Mouse (Mus musculus) forebrain, embryonic 15.5 days (tissue): ENCODE data around the gene Mrps18c. TPM values are rescaled to one million over a fixed set of nuclear protein-coding genes. Genes with fewer than 3 reads are reported as not detected.

Experiments used
- ATAC-seq: fragments of 200-750 bp; cut with Nextera tagmentation; replicated peaks from 2 replicates; pipeline ENCODE4 v1.8.0; 2017; ENCODE audit warnings: mild to moderate bottlenecking, moderate TSS enrichment, moderate library complexity
- H3K27ac ChIP-seq: fragments of 300-500 bp; sonication (generic); replicated peaks from 2 replicates; pipeline ENCODE4 v1.5.1; 2015; ENCODE audit warnings: mild to moderate bottlenecking, inconsistent platforms
- H3K27me3 ChIP-seq: fragments of 300-500 bp; sonication (generic); 2 replicates; pipeline ENCODE4 v1.6.1; 2015; ENCODE audit warnings: inconsistent platforms
- H3K36me3 ChIP-seq: fragments of 300-500 bp; sonication (generic); 2 replicates; pipeline ENCODE4 v1.6.1; 2015; ENCODE audit warnings: mild to moderate bottlenecking, inconsistent platforms
- H3K4me1 ChIP-seq: fragments of 300-500 bp; sonication (generic); 2 replicates; pipeline ENCODE4 v1.6.1; 2015; ENCODE audit warnings: inconsistent platforms
- H3K4me2 ChIP-seq: fragments of 300-500 bp; sonication (generic); replicated peaks from 2 replicates; pipeline ENCODE4 v1.6.1; 2015; ENCODE audit warnings: mild to moderate bottlenecking, inconsistent platforms
- H3K4me3 ChIP-seq: fragments of 300-500 bp; sonication (generic); 2 replicates; pipeline ENCODE4 v1.5.1; 2015; ENCODE audit warnings: mild to moderate bottlenecking, inconsistent platforms
- H3K9ac ChIP-seq: fragments of 300-500 bp; sonication (generic); replicated peaks from 2 replicates; pipeline ENCODE4 v1.6.1; 2015; ENCODE audit warnings: mild to moderate bottlenecking, inconsistent platforms
- H3K9me3 ChIP-seq: fragments of 300-500 bp; sonication (generic); 2 replicates; pipeline ENCODE4 v1.6.1; 2016; ENCODE audit warnings: inconsistent platforms
- WGBS: fragments of 180-500 bp; shearing (Covaris S2); methylation state at CpG from one replicate; pipeline ENCODE4 v1.1.7; 2015; ENCODE audit warnings: mixed read lengths; 5-methylcytosine and 5-hydroxymethylcytosine counted together
- polyA plus RNA-seq: library from polyadenylated mRNA; unstranded; fragments of >200 nt; fragmentation: Nextera tagmentation; extraction: Ambion mirVana; gene quantifications from 2 replicates; pipeline ENCODE4 v1.2.1, GENCODE M21; 2015

Gene Mrps18c
- polyA plus RNA-seq, 1 experiment from 2014 or later = 151 TPM

GRCm38 (mm10) chr5:100833841-100834240 lies 35.4 kb downstream of the Mrps18c start:
- Histone ChIP-seq H3K9ac (no peak overlapping the region), H3K27ac (no peak overlapping the region), H3K9me3 (no peaks in the 10 kb centered on the region), H3K4me3 (no peak overlapping the region), H3K27me3 (no peaks in the 10 kb centered on the region), H3K4me2 (no peak overlapping the region), H3K4me1 (no peaks in the 10 kb centered on the region), H3K36me3 (no peaks in the 10 kb centered on the region)
- no peak for ATAC-seq
- WGBS = 86% methylated on average over 2 of the region's 2 CpGs

GRCm38 (mm10) chr5:100835862-100836538 lies 37.6 kb downstream of the Mrps18c start:
- ATAC-seq = no peak
- WGBS = 69% methylated on average over 9 of the region's 9 CpGs
- no peak overlapping the region for H3K27ac ChIP-seq
- no peaks in the 10 kb centered on the region for H3K27me3 ChIP-seq
- H3K4me3 ChIP-seq = no peak overlapping the region
- H3K4me2 ChIP-seq = no peak overlapping the region
- H3K4me1 ChIP-seq = no peaks in the 10 kb centered on the region
- H3K9ac ChIP-seq = no peak overlapping the region
- no peaks in the 10 kb centered on the region for H3K36me3 ChIP-seq
- H3K9me3 ChIP-seq = no peaks in the 10 kb centered on the region

DNA sequence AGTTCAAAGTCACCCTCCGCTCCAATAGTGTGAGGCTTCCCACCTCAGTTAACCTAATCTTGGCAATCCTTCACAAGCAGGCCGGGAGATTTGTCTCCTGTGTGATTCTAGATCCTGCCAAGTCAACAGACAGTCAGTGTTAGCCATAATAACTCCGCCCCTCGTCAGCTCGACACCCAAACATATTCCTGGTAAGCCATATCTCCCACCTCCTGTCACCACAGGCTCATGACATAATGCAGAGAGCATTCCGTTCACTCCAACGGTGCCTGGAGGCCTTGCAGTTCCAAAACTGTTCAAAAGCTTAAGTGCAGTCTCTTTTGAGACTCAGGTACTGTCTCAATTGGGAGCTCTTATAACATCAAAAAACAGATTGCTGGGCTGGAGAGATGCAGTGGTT lies 39.5 kb downstream of the Mrps18c start:
- Histone ChIP-seq H3K4me3 (no peak overlapping the region), H3K4me1 (no peaks in the 10 kb centered on the region), H3K9me3 (no peaks in the 10 kb centered on the region), H3K27me3 (no peaks in the 10 kb centered on the region), H3K27ac (no peak overlapping the region), H3K4me2 (no peak overlapping the region), H3K36me3 (no peaks in the 10 kb centered on the region), H3K9ac (no peak overlapping the region)
- 73% methylated on average over 7 of the region's 7 CpGs for WGBS
- no peak for ATAC-seq

GRCm38 (mm10) chr5:100844485-100844884 lies 46.1 kb downstream of the Mrps18c start:
- H3K27me3 ChIP-seq = peaks cover 39% of the 10 kb centered on the region
- ATAC-seq = no peak

DNA sequence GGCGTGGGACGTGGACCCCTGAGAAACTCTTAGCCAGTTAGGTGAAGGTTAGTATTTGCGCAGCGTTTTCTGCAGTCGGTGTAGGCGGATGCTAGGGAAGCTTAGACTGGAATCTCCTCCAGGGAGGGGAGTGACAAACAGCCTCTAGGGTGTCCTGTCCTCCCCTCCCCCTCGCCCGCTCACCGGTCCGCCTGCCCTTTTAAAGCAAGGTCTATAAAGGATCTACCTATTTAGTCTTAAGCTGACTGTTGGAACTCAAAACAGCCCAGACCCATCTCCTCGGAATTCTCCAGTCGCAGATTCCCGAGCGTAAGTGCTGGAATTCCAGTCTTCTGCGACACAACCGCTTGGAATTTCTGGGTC lies 47.0 kb downstream of the Mrps18c start, which contains the start of gene Gpat3:
Gene Gpat3 (plus strand): TSS at position 229 of the 363 bp plus-strand sequence.
- under 1% methylated on average over 16 of the region's 16 CpGs for WGBS
- ATAC-seq = peak; percentile 53; the same call in 1 of the 2 replicates

More at GRCm38 (mm10) chr5:100844485-100844884, 46.1 kb downstream of the Mrps18c start:
- H3K9ac ChIP-seq = no peak overlapping the region
- peaks cover 16% of the 10 kb centered on the region for H3K4me1 ChIP-seq
- H3K9me3 ChIP-seq = no peaks in the 10 kb centered on the region
- no peak overlapping the region for H3K27ac ChIP-seq
- no peak overlapping the region for H3K4me3 ChIP-seq
- WGBS = 66% methylated on average over 3 of the region's 3 CpGs
- H3K4me2 ChIP-seq = no peak overlapping the region
- H3K36me3 ChIP-seq = no peaks in the 10 kb centered on the region

GRCm38 (mm10) chr5:100845848-100846598 lies 47.6 kb downstream of the Mrps18c start:
- H3K9me3 ChIP-seq = no peaks in the 10 kb centered on the region
- under 1% methylated on average over 52 of the region's 52 CpGs for WGBS
- H3K27ac ChIP-seq = no peak overlapping the region
- H3K9ac ChIP-seq = peak overlapping the region; percentile 54
- peak overlapping the region; percentile 97 for H3K4me2 ChIP-seq
- H3K4me1 ChIP-seq = peaks cover 16% of the 10 kb centered on the region
- H3K27me3 ChIP-seq = peaks cover 39% of the 10 kb centered on the region
- no peaks in the 10 kb centered on the region for H3K36me3 ChIP-seq
- H3K4me3 ChIP-seq = peak overlapping the region; percentile 52
- ATAC-seq = peak; percentile 68

More for the DNA sequence above, 47.0 kb downstream of the Mrps18c start, which contains the start of gene Gpat3:
- Histone ChIP-seq H3K4me2 (peak within 1 kb of the TSS; percentile 97), H3K9me3 (no peaks in the 10 kb centered on the region), H3K27me3 (peaks cover 39% of the 10 kb centered on the region), H3K4me1 (peaks cover 16% of the 10 kb centered on the region), H3K27ac (no peak within 1 kb of the TSS), H3K9ac (peak within 1 kb of the TSS; percentile 54), H3K4me3 (peak within 1 kb of the TSS; percentile 52), H3K36me3 (no peaks in the 10 kb centered on the region)

DNA sequence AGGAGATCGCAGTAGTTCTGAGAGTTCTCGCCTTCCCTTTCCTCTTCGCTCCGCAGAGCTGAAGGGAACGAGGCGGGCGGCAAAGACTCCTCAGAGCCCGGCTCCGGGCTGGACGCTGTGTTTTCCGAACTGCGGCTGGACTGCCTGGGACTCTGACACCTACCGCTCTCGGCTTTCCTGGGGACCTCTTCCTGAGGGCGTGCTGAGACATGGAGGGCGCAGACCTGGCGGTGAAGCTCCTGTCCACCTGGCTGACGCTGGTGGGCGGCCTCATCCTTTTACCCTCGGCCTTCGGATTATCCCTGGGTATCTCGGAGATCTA lies 48.1 kb downstream of the Mrps18c start:
- Histone ChIP-seq H3K4me1 (peaks cover 16% of the 10 kb centered on the region), H3K36me3 (no peaks in the 10 kb centered on the region), H3K4me3 (peak overlapping the region; percentile 52), H3K27me3 (peaks cover 39% of the 10 kb centered on the region), H3K9ac (peak overlapping the region; percentile 54), H3K4me2 (peak overlapping the region; percentile 97), H3K27ac (no peak overlapping the region), H3K9me3 (no peaks in the 10 kb centered on the region)
- peak; percentile 46; the same call in 1 of the 2 replicates for ATAC-seq
- under 1% methylated on average over 22 of the region's 22 CpGs for WGBS

- peaks cover 16% of the 10 kb centered on the region for H3K4me1 ChIP-seq
- no peak for ATAC-seq
- H3K4me2 ChIP-seq = peak overlapping the region; percentile 97
- WGBS = 14% methylated on average over 2 of the region's 2 CpGs
- peak overlapping the region; percentile 54; the same call in 1 of the 2 replicates for H3K9ac ChIP-seq
- H3K27ac ChIP-seq = no peak overlapping the region
- peaks cover 39% of the 10 kb centered on the region for H3K27me3 ChIP-seq
- H3K4me3 ChIP-seq = peak overlapping the region; percentile 52; the same call in 1 of the 2 replicates
- no peaks in the 10 kb centered on the region for H3K9me3 ChIP-seq
- no peaks in the 10 kb centered on the region for H3K36me3 ChIP-seq
These were observed 48.7 kb downstream of the Mrps18c start for GRCm38 (mm10) chr5:100847143-100847542.

DNA sequence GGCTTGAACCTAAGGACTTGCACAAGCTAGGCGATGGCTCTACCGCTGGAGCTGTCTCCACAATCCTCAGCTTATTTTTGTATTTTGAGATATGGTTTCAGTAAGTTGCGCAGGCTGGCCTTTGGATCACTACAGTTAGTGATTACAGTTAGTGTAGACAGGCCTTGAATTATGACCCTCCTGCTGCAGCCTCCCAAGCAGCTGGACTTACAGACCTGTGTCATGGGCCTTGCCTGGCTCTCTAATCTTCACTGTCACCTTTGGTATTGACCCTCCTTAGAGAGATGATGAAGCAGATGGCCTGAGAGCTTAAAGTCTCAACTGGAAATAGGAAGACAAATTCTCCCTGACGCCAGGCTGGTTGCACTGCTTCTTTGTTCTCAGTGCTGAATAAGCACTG lies 55.5 kb downstream of the Mrps18c start:
- WGBS = 91% methylated on average over 4 of the region's 4 CpGs
- Histone ChIP-seq H3K9ac (no peak overlapping the region), H3K27ac (no peak overlapping the region), H3K4me2 (no peak overlapping the region), H3K9me3 (no peaks in the 10 kb centered on the region), H3K4me1 (no peaks in the 10 kb centered on the region), H3K4me3 (no peak overlapping the region), H3K36me3 (no peaks in the 10 kb centered on the region), H3K27me3 (0 out of 2 replicates have a peak, but pooled peaks cover under 1% of the 10 kb centered on the region)
- ATAC-seq = no peak

Other genes with a start within 250 kb of the Mrps18c start
- 0.27 and 0.56 TPM in 2 replicates for gene Plac8, start 226.4 kb upstream of the Mrps18c start, polyA plus RNA-seq
- gene Coq2, start 123.5 kb upstream of the Mrps18c start, polyA plus RNA-seq = 44.1 and 46.2 TPM in 2 replicates
- 0.24 and 0.26 TPM in 2 replicates for gene Hpse, start 78.9 kb upstream of the Mrps18c start, polyA plus RNA-seq
- 20.8 and 21.3 TPM in 2 replicates for gene Helq, start within 50 bp of the Mrps18c start, polyA plus RNA-seq
- gene Abraxas1, start 22.3 kb downstream of the Mrps18c start, polyA plus RNA-seq = 16.4 TPM in 2 replicates
- 0.70 and 0.73 TPM in 2 replicates for gene Gpat3, start 47.1 kb downstream of the Mrps18c start, polyA plus RNA-seq